Comparison of ENCODE assay signal across 7 mouse cellular contexts in genomic region chr4:148558297-148559000, GRCm38 (mm10). TPM values are rescaled to one million over a fixed set of nuclear protein-coding genes. Genes with fewer than 3 reads are reported as not detected.
A peak's percentile ranks its signal among the peaks of the same experiment; 100 is the strongest.
DNase-seq lines count a peak whose midpoint lies in the region; ATAC-seq lines count a peak whose summit lies in the region.

TSS of gene Exosc10 (plus strand) at chr4:148558429.

- H3K4me3 ChIP-seq in embryonic facial prominence, embryonic 11.5 days (ENCODE audit: low read depth, low read length): peak within 1 kb of the TSS; percentile 90
- H3K4me3 ChIP-seq in limb, embryonic 11.5 days (ENCODE audit: low read depth, low read length): peak within 1 kb of the TSS; percentile 92
- H3K4me3 ChIP-seq in midbrain, embryonic 14.5 days (replicated peaks; ENCODE audit: low read depth, low read length): peak within 1 kb of the TSS; percentile 63

- no peaks in the 10 kb centered on the region for H3K27me3 ChIP-seq in embryonic facial prominence, embryonic 11.5 days (ENCODE audit: control insufficient read depth, insufficient read depth, low read length)
- H3K27me3 ChIP-seq in limb, embryonic 11.5 days (ENCODE audit: control insufficient read depth, insufficient read depth, low read length): no peaks in the 10 kb centered on the region
- H3K27me3 ChIP-seq in midbrain, embryonic 14.5 days (ENCODE audit: control insufficient read depth, insufficient read depth, low read length): no peaks in the 10 kb centered on the region

- peak within 1 kb of the TSS; percentile 99 for H3K9ac ChIP-seq in embryonic facial prominence, embryonic 11.5 days (replicated peaks; ENCODE audit: low read length)
- peak within 1 kb of the TSS; percentile 98 for H3K9ac ChIP-seq in limb, embryonic 11.5 days (ENCODE audit: low read length)
- H3K9ac ChIP-seq in midbrain, embryonic 14.5 days (replicated peaks; ENCODE audit: low read length): peak within 1 kb of the TSS; percentile 93

- peak; percentile 94 for DNase-seq in adrenal gland, postnatal 14 days
- peak; percentile 92 for DNase-seq in embryonic facial prominence, embryonic 11.5 days (ENCODE audit: low spot score)
- DNase-seq in heart, adult 11 months: peak; percentile 99
- DNase-seq in kidney, adult 18-20 months: peak; percentile 90
- peak; percentile 92 for DNase-seq in limb, embryonic 11.5 days (ENCODE audit: low spot score)
- DNase-seq in midbrain, embryonic 14.5 days: peak; percentile 96
- DNase-seq in spleen, adult 18-20 months: peak; percentile 78 to 84

- WGBS in embryonic facial prominence, embryonic 11.5 days: under 1% methylated on average over 63 of the region's 63 CpGs
- under 1% methylated on average over 63 of the region's 63 CpGs for WGBS in limb, embryonic 11.5 days
- under 1% methylated on average over 62 of the region's 63 CpGs for WGBS in midbrain, embryonic 14.5 days

- peaks cover 14% of the 10 kb centered on the region for H3K36me3 ChIP-seq in embryonic facial prominence, embryonic 11.5 days (replicated peaks; ENCODE audit: control insufficient read depth, insufficient read depth, low read depth, low read length)
- H3K36me3 ChIP-seq in limb, embryonic 11.5 days (ENCODE audit: control insufficient read depth, insufficient read depth, low read length): peaks cover 25% of the 10 kb centered on the region
- H3K36me3 ChIP-seq in midbrain, embryonic 14.5 days (ENCODE audit: control insufficient read depth, insufficient read depth, low read length): peaks cover 72% of the 10 kb centered on the region

- ATAC-seq in embryonic facial prominence, embryonic 11.5 days (replicated peaks; ENCODE audit: insufficient number of reproducible peaks, low FRiP score, low TSS enrichment, low read depth): peak; percentile 86
- ATAC-seq in limb, embryonic 11.5 days (ENCODE audit: insufficient number of reproducible peaks, low FRiP score, low TSS enrichment, low read depth): peak; percentile 84; the same call in 1 of the 2 replicates
- ATAC-seq in midbrain, embryonic 14.5 days (ENCODE audit: low FRiP score, low TSS enrichment): peak; percentile 95

- no peaks in the 10 kb centered on the region for H3K9me3 ChIP-seq in embryonic facial prominence, embryonic 11.5 days (replicated peaks; ENCODE audit: control insufficient read depth, low read length)
- no peaks in the 10 kb centered on the region for H3K9me3 ChIP-seq in limb, embryonic 11.5 days (ENCODE audit: control insufficient read depth, low read length)
- H3K9me3 ChIP-seq in midbrain, embryonic 14.5 days (ENCODE audit: control insufficient read depth, low read length): no peaks in the 10 kb centered on the region

- H3K4me1 ChIP-seq in embryonic facial prominence, embryonic 11.5 days (ENCODE audit: control insufficient read depth, insufficient read depth, low read length): no peaks in the 10 kb centered on the region
- no peaks in the 10 kb centered on the region for H3K4me1 ChIP-seq in limb, embryonic 11.5 days (ENCODE audit: control insufficient read depth, insufficient read depth, low read length)
- peaks cover 3% of the 10 kb centered on the region; the same call in 1 of the 2 replicates for H3K4me1 ChIP-seq in midbrain, embryonic 14.5 days (ENCODE audit: control insufficient read depth, insufficient read depth, low read length)

- peak within 1 kb of the TSS; percentile 78 for H3K4me2 ChIP-seq in embryonic facial prominence, embryonic 11.5 days (ENCODE audit: low read depth, low read length)
- peak within 1 kb of the TSS; percentile 71 for H3K4me2 ChIP-seq in limb, embryonic 11.5 days (ENCODE audit: low read depth, severe bottlenecking)
- H3K4me2 ChIP-seq in midbrain, embryonic 14.5 days (ENCODE audit: low read length): peak within 1 kb of the TSS; percentile 66

- H3K27ac ChIP-seq in embryonic facial prominence, embryonic 11.5 days (replicated peaks; ENCODE audit: low read depth, low read length): peak within 1 kb of the TSS; percentile 93
- peak within 1 kb of the TSS; percentile 91 for H3K27ac ChIP-seq in limb, embryonic 11.5 days (replicated peaks; ENCODE audit: low read depth, low read length)
- peak within 1 kb of the TSS; percentile 96 for H3K27ac ChIP-seq in midbrain, embryonic 14.5 days (replicated peaks; ENCODE audit: low read depth, low read length)

RNA-seq across cellular contexts. Expression of gene Exosc10, which starts in this region (rescaled TPM):
- 49.5 and 56.3 TPM in 2 replicates for total RNA-seq in adrenal gland, postnatal 14 days (2021)
- 109 and 114 TPM in 2 replicates for polyA plus RNA-seq in embryonic facial prominence, embryonic 11.5 days (2014; fragmentation: Nextera tagmentation; extraction: Ambion mirVana)
- polyA plus RNA-seq in limb, embryonic 11.5 days (2014; fragmentation: Nextera tagmentation; extraction: Ambion mirVana): 112 and 119 TPM in 2 replicates
- polyA plus RNA-seq in midbrain, embryonic 14.5 days (2014; fragmentation: Nextera tagmentation; extraction: Ambion mirVana): 76.5 and 93.2 TPM in 2 replicates

Comparison
In these comparisons a context has a peak if more than half of its experiments do, and no peak if none do; other contexts are left out.
1. Peak in every context shown above with its lines: DNase-seq, ATAC-seq, H3K4me3 ChIP-seq and H3K27ac ChIP-seq.